In the genomic region with DNA sequence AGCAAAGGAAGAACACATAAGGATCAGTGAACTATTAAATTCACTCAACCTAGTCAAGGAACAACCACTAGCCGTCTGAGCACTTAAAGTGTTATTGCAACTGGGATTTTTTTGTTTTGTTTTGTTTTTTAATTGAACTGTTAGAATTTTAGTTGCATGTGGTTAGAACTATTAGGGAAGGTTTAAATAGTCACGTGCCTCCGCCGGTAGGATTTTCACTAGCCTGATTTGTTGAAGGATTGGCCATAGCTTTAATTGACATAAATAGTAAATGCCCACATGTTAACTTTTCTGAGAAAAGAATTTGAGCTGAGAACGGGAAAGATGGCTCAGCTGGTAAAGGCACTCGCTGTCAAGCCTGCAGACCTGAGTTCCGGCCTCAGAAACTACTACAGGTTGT, we compare ENCODE assay signal across 8 mouse cellular contexts. TPM values are rescaled to one million over a fixed set of nuclear protein-coding genes. Genes with fewer than 3 reads are reported as not detected.
DNase-seq lines count a peak whose midpoint lies in the region; ATAC-seq lines count a peak whose summit lies in the region.

No protein-coding gene starts in this region.

- no peaks in the 10 kb centered on the region for H3K9me3 ChIP-seq in lung, embryonic 15.5 days
- no peaks in the 10 kb centered on the region for H3K9me3 ChIP-seq in forebrain, embryonic 10.5 days
- no peaks in the 10 kb centered on the region for H3K9me3 ChIP-seq in limb, embryonic 12.5 days
- H3K9me3 ChIP-seq in stomach, embryonic 14.5 days (ENCODE audit: control insufficient read depth, low read depth, low read length), result no peaks in the 10 kb centered on the region

- peaks cover 21% of the 10 kb centered on the region for H3K36me3 ChIP-seq in lung, embryonic 15.5 days
- peaks cover 22% of the 10 kb centered on the region for H3K36me3 ChIP-seq in forebrain, embryonic 10.5 days (replicated peaks)
- peaks cover 31% of the 10 kb centered on the region for H3K36me3 ChIP-seq in limb, embryonic 12.5 days
- peaks cover 12% of the 10 kb centered on the region; the same call in 1 of the 2 replicates for H3K36me3 ChIP-seq in stomach, embryonic 14.5 days (ENCODE audit: control insufficient read depth, insufficient read depth, low read length)

- H3K9ac ChIP-seq in lung, embryonic 15.5 days, result no peak overlapping the region; the same call in 1 of the 2 replicates
- no peak overlapping the region for H3K9ac ChIP-seq in limb, embryonic 12.5 days (replicated peaks)
- no peak overlapping the region for H3K9ac ChIP-seq in stomach, embryonic 14.5 days (replicated peaks; ENCODE audit: low read depth, low read length)

- H3K27ac ChIP-seq in lung, embryonic 15.5 days, result peak overlapping the region; percentile 97; the same call in 1 of the 2 replicates
- peak overlapping the region; percentile 98 for H3K27ac ChIP-seq in forebrain, embryonic 10.5 days
- no peak overlapping the region for H3K27ac ChIP-seq in limb, embryonic 12.5 days
- no peak overlapping the region for H3K27ac ChIP-seq in stomach, embryonic 14.5 days (ENCODE audit: low read length)

- WGBS in lung, embryonic 15.5 days, result 78% methylated on average over 7 of the region's 7 CpGs
- WGBS in forebrain, embryonic 10.5 days, result 85% methylated on average over 7 of the region's 7 CpGs
- 79% methylated on average over 7 of the region's 7 CpGs for WGBS in limb, embryonic 12.5 days
- WGBS in stomach, embryonic 14.5 days, result 81% methylated on average over 7 of the region's 7 CpGs

- DNase-seq in lung, adult 18-20 months, result no peak
- DNase-seq in forebrain, embryonic 10.5 days (ENCODE audit: extremely low spot score, low spot score), result no peak
- no peak for DNase-seq in B cell, adult 2 months
- no peak for DNase-seq in cerebellum, postnatal 10 days

- H3K4me1 ChIP-seq in lung, embryonic 15.5 days, result 0 out of 2 replicates have a peak, but pooled peaks cover 6% of the 10 kb centered on the region
- peaks cover 8% of the 10 kb centered on the region for H3K4me1 ChIP-seq in forebrain, embryonic 10.5 days
- H3K4me1 ChIP-seq in limb, embryonic 12.5 days (replicated peaks), result no peaks in the 10 kb centered on the region
- no peaks in the 10 kb centered on the region for H3K4me1 ChIP-seq in stomach, embryonic 14.5 days (ENCODE audit: control insufficient read depth, insufficient read depth, low read length)

- no peaks in the 10 kb centered on the region; the same call in 1 of the 2 replicates for H3K27me3 ChIP-seq in lung, embryonic 15.5 days
- H3K27me3 ChIP-seq in forebrain, embryonic 10.5 days (ENCODE audit: poor library complexity, severe bottlenecking), result no peaks in the 10 kb centered on the region
- no peaks in the 10 kb centered on the region for H3K27me3 ChIP-seq in limb, embryonic 12.5 days
- no peaks in the 10 kb centered on the region for H3K27me3 ChIP-seq in stomach, embryonic 14.5 days (ENCODE audit: control insufficient read depth, insufficient read depth, low read length)

- peak overlapping the region; percentile 80 for H3K4me3 ChIP-seq in lung, embryonic 15.5 days
- peak overlapping the region; percentile 66 for H3K4me3 ChIP-seq in forebrain, embryonic 10.5 days
- peak overlapping the region; percentile 67 for H3K4me3 ChIP-seq in limb, embryonic 12.5 days (replicated peaks)
- H3K4me3 ChIP-seq in stomach, embryonic 14.5 days (ENCODE audit: low read depth, low read length), result peak overlapping the region; percentile 69

- ATAC-seq in lung, embryonic 15.5 days (ENCODE audit: borderline replicate concordance, extremely low read depth, low FRiP score, low TSS enrichment), result no peak
- ATAC-seq in limb, embryonic 12.5 days (ENCODE audit: insufficient number of reproducible peaks, insufficient read depth, low FRiP score, low TSS enrichment, low read depth), result no peak
- no peak for ATAC-seq in stomach, embryonic 14.5 days (ENCODE audit: insufficient number of reproducible peaks, insufficient read depth, low FRiP score, low read depth)
- no peak for ATAC-seq in megakaryocyte-erythroid progenitor cell, adult 5-6 weeks (replicated peaks; ENCODE audit: low FRiP score, low TSS enrichment, poor library complexity, severe bottlenecking)

- H3K4me2 ChIP-seq in lung, embryonic 15.5 days, result peak overlapping the region; percentile 53
- H3K4me2 ChIP-seq in limb, embryonic 12.5 days, result peak overlapping the region; percentile 49
- H3K4me2 ChIP-seq in stomach, embryonic 14.5 days (replicated peaks; ENCODE audit: low read depth, low read length), result peak overlapping the region; percentile 36

RNA-seq across cellular contexts. Expression of gene N6amt1, which starts 0.8 kb away (rescaled TPM):
- polyA plus RNA-seq in lung, embryonic 15.5 days (2015; fragmentation: Nextera tagmentation; extraction: Ambion mirVana), result 21.1 and 21.4 TPM in 2 replicates
- polyA plus RNA-seq in forebrain, embryonic 10.5 days (2016; fragmentation: Nextera tagmentation; extraction: Ambion mirVana), result 19.0 and 21.7 TPM in 2 replicates
- polyA plus RNA-seq in limb, embryonic 12.5 days (2016; fragmentation: Nextera tagmentation; extraction: Ambion mirVana), result 27.9 and 30.5 TPM in 2 replicates
- 26.7 and 29.6 TPM in 2 replicates for polyA plus RNA-seq in stomach, embryonic 14.5 days (2014; fragmentation: Nextera tagmentation; extraction: Ambion mirVana)
- 13.9 and 18.0 TPM in 2 replicates for total RNA-seq in megakaryocyte-erythroid progenitor cell, adult 5-6 weeks (2014; fragmentation: Nextera tagmentation)
- 11.7 and 16.5 TPM in 2 replicates for total RNA-seq in megakaryocyte-erythroid progenitor cell, adult 5-6 weeks (2017)

Comparison
In these comparisons a context has a peak if more than half of its experiments do, and no peak if none do; other contexts are left out.
1. H3K27ac ChIP-seq: peak in lung, embryonic 15.5 days (single experiment) and forebrain, embryonic 10.5 days (single experiment); none in limb, embryonic 12.5 days (single experiment) and stomach, embryonic 14.5 days (single experiment).
2. Peak in every context shown above with its lines, with median percentiles within 50 percentile points of each other: H3K4me2 ChIP-seq and H3K4me3 ChIP-seq.